Mouse (Mus musculus) heart, postnatal 0 days (tissue): ENCODE data around the gene Sh3rf1. TPM values are rescaled to one million over a fixed set of nuclear protein-coding genes. Genes with fewer than 3 reads are reported as not detected.
A peak's percentile ranks its signal among the peaks of the same experiment; 100 is the strongest.

ENCODE experiments used
- ATAC-seq: fragments of 200-750 bp; cut with Nextera tagmentation; 2 replicates; pipeline ENCODE4 v1.8.0; 2017; ENCODE audit warnings: low read depth, moderate number of reproducible peaks, moderate library complexity; ENCODE audit not compliant: insufficient read depth
- DNase-seq: peaks from one replicate; pipeline ENCODE4 v3.0.0-alpha.2; 2016; ENCODE audit warnings: low spot score
- H3K27ac ChIP-seq: fragments of 300-500 bp; sonication (generic); 2 replicates; pipeline ENCODE4 v1.5.1; 2014; ENCODE audit warnings: low read depth, mild to moderate bottlenecking
- H3K27me3 ChIP-seq: fragments of 300-500 bp; sonication (generic); 2 replicates; pipeline ENCODE4 v1.6.1; 2014; ENCODE audit warnings: low read length, mixed read lengths; ENCODE audit not compliant: control insufficient read depth, insufficient read depth
- H3K36me3 ChIP-seq: fragments of 300-500 bp; sonication (generic); replicated peaks from 2 replicates; pipeline ENCODE4 v1.6.1; 2014; ENCODE audit warnings: low read length, mixed read lengths; ENCODE audit not compliant: control insufficient read depth, insufficient read depth
- H3K4me1 ChIP-seq: fragments of 300-500 bp; sonication (generic); 2 replicates; pipeline ENCODE4 v1.6.1; 2014; ENCODE audit warnings: antibody characterized with exemption; ENCODE audit not compliant: control insufficient read depth, insufficient read depth
- H3K4me2 ChIP-seq: fragments of 300-500 bp; sonication (generic); 2 replicates; pipeline ENCODE4 v1.6.1; 2014; ENCODE audit warnings: low read depth, mild to moderate bottlenecking, low read length, moderate library complexity
- H3K4me3 ChIP-seq: fragments of 300-500 bp; sonication (generic); 2 replicates; pipeline ENCODE4 v1.5.1; 2014; ENCODE audit warnings: low read depth, low read length
- H3K9ac ChIP-seq: fragments of 300-500 bp; sonication (generic); replicated peaks from 2 replicates; pipeline ENCODE4 v1.6.1; 2014; ENCODE audit warnings: low read depth, low read length, mixed read lengths
- H3K9me3 ChIP-seq: fragments of 300-500 bp; sonication (generic); replicated peaks from 2 replicates; pipeline ENCODE4 v1.6.1; 2016; ENCODE audit warnings: low read length; ENCODE audit not compliant: control insufficient read depth
- CTCF ChIP-seq: IDR thresholded peaks from 2 replicates; pipeline ENCODE4 v1.5.1; 2016; ENCODE audit warnings: antibody characterized with exemption, control low read depth, low read depth
- EP300 ChIP-seq: IDR thresholded peaks from 2 replicates; pipeline ENCODE4 v1.6.1; 2016; ENCODE audit warnings: antibody characterized with exemption, low read depth
- WGBS: fragments of 180-500 bp; shearing (Covaris S2); extraction: QIAGEN DNeasy Blood & Tissue Kit; methylation state at CpG from one replicate; pipeline ENCODE4 v1.1.7; 2014; 5-methylcytosine and 5-hydroxymethylcytosine counted together
- polyA plus RNA-seq: library from polyadenylated mRNA; unstranded; fragments of >200 nt; fragmentation: Nextera tagmentation; extraction: Ambion mirVana; gene quantifications from 2 replicates; pipeline ENCODE4 v1.2.1, GENCODE M21; 2015
- total RNA-seq: library from RNA; depleted of rRNA; stranded (reverse); fragments of >200 nt; gene quantifications from 2 replicates; pipeline ENCODE4 v1.2.3, GENCODE M21; 2014; ENCODE audit warnings: low replicate concordance

The Sh3rf1 gene
- total and polyA plus RNA-seq, 2 experiments from 2014 or later = 2.4 to 8.9 TPM

DNA sequence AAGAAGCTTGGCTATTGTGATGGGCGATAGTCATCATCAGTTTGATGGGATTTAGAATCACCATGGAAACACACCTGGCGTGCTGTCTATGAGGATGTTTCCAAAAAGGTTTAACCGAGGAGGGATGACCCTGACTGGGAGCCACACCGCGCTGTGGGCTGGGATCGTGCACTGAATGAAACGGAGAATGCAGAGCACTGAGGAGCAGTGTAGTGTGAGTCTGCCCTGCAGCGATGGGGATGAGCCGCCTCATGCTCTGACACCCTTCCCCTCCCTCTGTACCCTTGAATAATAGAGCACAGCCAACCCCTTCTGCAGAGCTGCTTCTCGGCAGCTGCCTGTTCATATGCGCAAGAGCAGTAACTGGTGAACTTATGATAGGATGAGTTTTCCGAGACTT is 71.8 kb downstream of the Sh3rf1 start:
- DNase-seq (no peak), ATAC-seq (no peak)
- H3K4me1 ChIP-seq = no peaks in the 10 kb centered on the region
- TF ChIP-seq EP300 (no peak), CTCF (no peak)
- H3K27me3 ChIP-seq = no peaks in the 10 kb centered on the region
- H3K9me3 ChIP-seq = no peaks in the 10 kb centered on the region
- no peak overlapping the region for H3K27ac ChIP-seq
- 79% methylated on average over 12 of the region's 12 CpGs for WGBS
- H3K9ac ChIP-seq = no peak overlapping the region
- no peaks in the 10 kb centered on the region for H3K36me3 ChIP-seq
- H3K4me3 ChIP-seq = no peak overlapping the region
- H3K4me2 ChIP-seq = no peak overlapping the region

- TF ChIP-seq CTCF (no peak), EP300 (no peak)
- no peaks in the 10 kb centered on the region for H3K9me3 ChIP-seq
- no peak overlapping the region for H3K4me2 ChIP-seq
- H3K9ac ChIP-seq = no peak overlapping the region
- H3K27me3 ChIP-seq = no peaks in the 10 kb centered on the region
- ATAC-seq (no peak), DNase-seq (no peak)
- 66% methylated on average over 4 of the region's 4 CpGs for WGBS
- H3K27ac ChIP-seq = no peak overlapping the region
- no peaks in the 10 kb centered on the region for H3K4me1 ChIP-seq
- H3K4me3 ChIP-seq = no peak overlapping the region
- no peaks in the 10 kb centered on the region for H3K36me3 ChIP-seq
Observed at GRCm38 (mm10) chr8:61298828-61299227, 75.2 kb downstream of the Sh3rf1 start.

DNA sequence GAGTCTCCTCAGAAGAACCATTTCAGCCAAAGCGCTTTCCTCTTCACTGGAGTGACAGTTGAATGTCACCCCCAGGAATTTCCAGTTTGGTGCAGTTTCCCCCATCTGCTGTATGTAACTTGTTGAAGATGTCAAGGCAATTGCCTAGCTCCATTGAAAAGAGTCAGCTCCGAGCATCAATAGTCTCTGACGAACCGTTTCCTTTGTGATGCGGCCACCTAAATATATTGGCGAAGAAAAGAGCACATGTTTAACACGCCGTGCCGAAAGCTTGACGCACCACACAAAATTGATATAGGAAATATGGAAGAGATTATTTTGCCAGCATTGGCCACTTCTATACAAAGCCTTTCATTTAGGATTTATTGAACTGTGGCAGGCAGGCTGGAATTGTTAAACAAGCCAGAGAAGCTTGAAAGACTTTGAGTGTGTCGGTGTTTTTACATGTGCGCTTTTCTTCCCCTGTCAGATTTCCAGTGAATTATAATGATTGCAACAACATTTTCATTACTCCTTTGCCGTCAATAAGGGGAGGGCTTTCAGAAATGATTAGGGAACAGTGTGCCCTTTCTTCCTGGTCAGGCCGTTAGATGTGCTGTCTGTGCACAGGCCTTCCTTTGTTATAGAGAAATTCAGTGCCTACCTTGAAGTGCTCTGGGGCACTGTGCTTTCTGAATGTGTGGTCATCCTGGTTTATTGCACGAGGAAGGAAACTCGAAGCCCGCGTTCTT is 77.8 kb downstream of the Sh3rf1 start:
- DNase-seq = no peak

GRCm38 (mm10) chr8:61302029-61302368 is 78.3 kb downstream of the Sh3rf1 start:
- ATAC-seq (no peak), DNase-seq (no peak)
- Histone ChIP-seq H3K4me2 (no peak overlapping the region), H3K4me1 (no peaks in the 10 kb centered on the region), H3K36me3 (no peaks in the 10 kb centered on the region), H3K9ac (no peak overlapping the region), H3K9me3 (no peaks in the 10 kb centered on the region), H3K27me3 (no peaks in the 10 kb centered on the region), H3K27ac (no peak overlapping the region), H3K4me3 (no peak overlapping the region)
- TF ChIP-seq EP300 (no peak), CTCF (no peak)
- WGBS = 88% methylated on average over 5 of the region's 5 CpGs

More for the DNA sequence above, 77.8 kb downstream of the Sh3rf1 start:
- Histone ChIP-seq H3K9me3 (no peaks in the 10 kb centered on the region), H3K4me2 (no peak overlapping the region), H3K36me3 (no peaks in the 10 kb centered on the region), H3K27ac (no peak overlapping the region), H3K4me3 (no peak overlapping the region), H3K9ac (no peak overlapping the region), H3K27me3 (no peaks in the 10 kb centered on the region), H3K4me1 (no peaks in the 10 kb centered on the region)
- 87% methylated on average over 18 of the region's 18 CpGs for WGBS
- ATAC-seq = no peak
- TF ChIP-seq EP300 (no peak), CTCF (no peak)

DNA sequence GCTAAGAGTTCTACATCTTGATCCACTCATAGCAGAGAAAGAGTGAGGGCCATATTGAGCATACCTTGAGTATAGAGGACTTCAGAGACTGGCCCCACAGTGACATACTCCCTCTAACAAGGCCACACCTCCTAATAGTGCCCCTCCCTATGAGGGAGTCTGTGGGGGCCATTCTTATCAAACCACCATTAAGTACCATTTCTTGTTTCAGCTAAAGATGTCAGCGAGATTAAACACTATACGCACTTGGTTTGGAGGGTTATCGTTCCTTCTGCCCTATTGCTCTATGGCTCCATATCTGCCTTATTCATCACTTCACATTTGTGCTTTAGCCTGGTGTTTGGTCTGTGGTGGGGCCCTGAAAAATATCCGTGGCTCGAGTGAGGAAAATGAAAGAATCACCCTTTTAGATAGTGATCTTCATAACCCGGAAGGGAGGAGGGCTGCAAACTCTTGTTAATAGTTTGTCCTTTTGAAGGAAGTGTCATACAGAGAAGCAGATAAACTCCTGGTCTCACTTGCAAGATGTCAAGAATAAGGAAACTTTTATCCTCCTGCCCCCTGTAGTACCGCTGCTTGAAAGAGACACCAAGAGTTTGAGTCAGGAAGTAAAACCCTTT is 81.9 kb downstream of the Sh3rf1 start:
- Histone ChIP-seq H3K9ac (no peak overlapping the region), H3K9me3 (no peaks in the 10 kb centered on the region), H3K4me1 (no peaks in the 10 kb centered on the region), H3K4me2 (no peak overlapping the region), H3K4me3 (no peak overlapping the region), H3K27ac (peak overlapping the region; percentile 30; the same call in 1 of the 2 replicates), H3K27me3 (no peaks in the 10 kb centered on the region), H3K36me3 (no peaks in the 10 kb centered on the region)
- 74% methylated on average over 7 of the region's 7 CpGs for WGBS
- DNase-seq (no peak), ATAC-seq (no peak; the same call in 1 of the 2 replicates)
- TF ChIP-seq EP300 = no peak
- no peak for TF ChIP-seq CTCF
